Mouse (Mus musculus): Measurements from ENCODE around the gene Smim12.

DNA sequence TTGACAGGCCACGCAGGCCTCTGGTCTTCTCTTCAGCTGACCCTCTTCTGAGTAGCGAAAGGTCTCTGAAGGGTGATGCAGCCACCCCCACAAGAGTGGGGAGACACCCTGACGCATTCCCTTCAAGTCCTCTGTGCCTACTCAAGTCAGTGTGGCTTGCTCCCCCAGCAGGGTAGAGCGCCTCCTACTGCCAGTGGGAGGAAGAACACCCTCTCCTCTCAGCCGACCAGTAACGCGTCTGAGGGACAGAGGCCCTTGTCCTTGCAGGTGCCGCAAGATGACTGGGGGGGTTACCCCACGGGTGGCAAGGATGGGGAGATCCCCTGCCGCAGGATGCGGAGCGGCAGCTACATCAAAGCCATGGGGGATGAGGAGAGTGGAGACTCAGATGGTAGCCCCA lies 44.2 kb upstream of the Smim12 start:
- TF ChIP-seq CTCF (IDR thresholded peaks at IDR 0.05; ENCODE audit: low read depth, low read length) (peak; percentile 45), POLR2A (IDR thresholded peaks at IDR 0.05; ENCODE audit: extremely low read depth, insufficient read depth, low read length) (no peak)

Measured in liver, adult 2 months (tissue).